Mouse (Mus musculus) lung, postnatal 0 days (tissue): ENCODE data around the gene Grid2ip. TPM values are rescaled to one million over a fixed set of nuclear protein-coding genes. Genes with fewer than 3 reads are reported as not detected.
A peak's percentile ranks its signal among the peaks of the same experiment; 100 is the strongest.

ENCODE experiments used
- ATAC-seq: fragments of 200-750 bp; cut with Nextera tagmentation; 2 replicates; pipeline ENCODE4 v1.8.0; 2017; ENCODE audit warnings: moderate library complexity
- DNase-seq: peaks from one replicate; pipeline ENCODE4 v3.0.0-alpha.2; 2016; ENCODE audit warnings: low spot score
- H3K27ac ChIP-seq: fragments of 300-500 bp; sonication (generic); 2 replicates; pipeline ENCODE4 v1.5.1; 2014; ENCODE audit warnings: antibody characterized with exemption, mild to moderate bottlenecking, low read length, mixed read lengths
- H3K27me3 ChIP-seq: fragments of 300-500 bp; sonication (generic); replicated peaks from 2 replicates; pipeline ENCODE4 v1.6.1; 2014; ENCODE audit warnings: low read length, mixed read lengths; ENCODE audit not compliant: insufficient read depth
- H3K36me3 ChIP-seq: fragments of 300-500 bp; sonication (generic); 2 replicates; pipeline ENCODE4 v1.6.1; 2014; ENCODE audit warnings: low read length, mixed read lengths; ENCODE audit not compliant: insufficient read depth
- H3K4me1 ChIP-seq: fragments of 300-500 bp; sonication (generic); 2 replicates; pipeline ENCODE4 v1.6.1; 2014; ENCODE audit warnings: antibody characterized with exemption, low read depth, low read length, mixed read lengths; ENCODE audit not compliant: insufficient read depth
- H3K4me2 ChIP-seq: fragments of 300-500 bp; sonication (generic); replicated peaks from 2 replicates; pipeline ENCODE4 v1.6.1; 2014; ENCODE audit warnings: low read depth, mild to moderate bottlenecking, low read length, moderate library complexity, mixed read lengths
- H3K4me3 ChIP-seq: fragments of 300-500 bp; sonication (generic); 2 replicates; pipeline ENCODE4 v1.5.1; 2014; ENCODE audit warnings: low read depth, low read length
- H3K9ac ChIP-seq: fragments of 300-500 bp; sonication (generic); replicated peaks from 2 replicates; pipeline ENCODE4 v1.6.1; 2014; ENCODE audit warnings: low read depth, mild to moderate bottlenecking
- H3K9me3 ChIP-seq: fragments of 300-500 bp; sonication (generic); 2 replicates; pipeline ENCODE4 v1.6.1; 2016; ENCODE audit warnings: low read length, mixed read lengths
- CTCF ChIP-seq: IDR thresholded peaks from 2 replicates; pipeline ENCODE4 v1.5.1; 2016; ENCODE audit warnings: antibody characterized with exemption, mild to moderate bottlenecking
- EP300 ChIP-seq: IDR thresholded peaks from 2 replicates; pipeline ENCODE4 v1.6.1; 2016; ENCODE audit warnings: antibody characterized with exemption, mild to moderate bottlenecking, control low read depth
- WGBS: fragments of 180-500 bp; shearing (Covaris S2); extraction: QIAGEN DNeasy Blood & Tissue Kit; methylation state at CpG from one replicate; pipeline ENCODE4 v1.1.7; 2014; 5-methylcytosine and 5-hydroxymethylcytosine counted together
- polyA plus RNA-seq: library from polyadenylated mRNA; unstranded; fragments of >200 nt; fragmentation: Nextera tagmentation; extraction: Ambion mirVana; gene quantifications from 2 replicates; pipeline ENCODE4 v1.2.1, GENCODE M21; 2015

The Grid2ip gene
- polyA plus RNA-seq, 1 experiment from 2014 or later, result not detected

DNA sequence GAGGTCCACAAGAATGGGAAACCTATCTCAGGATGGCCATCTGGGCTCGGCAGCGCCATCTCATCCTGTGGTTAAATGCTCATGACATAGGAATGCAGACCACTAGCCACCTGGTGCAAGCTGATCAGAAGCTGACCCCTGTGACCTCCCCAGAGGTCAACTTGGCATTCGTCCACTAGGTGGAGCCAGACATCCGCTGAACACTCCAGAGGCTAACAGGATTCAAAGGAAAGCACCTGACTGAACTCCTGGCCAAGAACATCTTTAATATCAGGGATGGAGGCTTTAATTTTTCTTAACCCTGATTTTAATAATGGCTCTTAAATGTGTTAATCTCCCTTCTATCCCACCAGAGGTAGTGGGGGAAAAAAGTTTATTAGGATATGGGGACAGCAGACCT lies 77.3 kb downstream of the Grid2ip start:
- H3K4me1 ChIP-seq, result no peaks in the 10 kb centered on the region
- no peak overlapping the region for H3K9ac ChIP-seq
- no peak overlapping the region for H3K4me2 ChIP-seq
- H3K27ac ChIP-seq, result no peak overlapping the region
- DNase-seq (peak; percentile 58), ATAC-seq (no peak; the same call in 1 of the 2 replicates)
- 3% methylated on average over 4 of the region's 4 CpGs for WGBS
- no peaks in the 10 kb centered on the region for H3K36me3 ChIP-seq
- peak; percentile 87 for TF ChIP-seq CTCF
- no peak for TF ChIP-seq EP300
- no peaks in the 10 kb centered on the region for H3K27me3 ChIP-seq
- no peak overlapping the region for H3K4me3 ChIP-seq
- no peaks in the 10 kb centered on the region for H3K9me3 ChIP-seq

DNA sequence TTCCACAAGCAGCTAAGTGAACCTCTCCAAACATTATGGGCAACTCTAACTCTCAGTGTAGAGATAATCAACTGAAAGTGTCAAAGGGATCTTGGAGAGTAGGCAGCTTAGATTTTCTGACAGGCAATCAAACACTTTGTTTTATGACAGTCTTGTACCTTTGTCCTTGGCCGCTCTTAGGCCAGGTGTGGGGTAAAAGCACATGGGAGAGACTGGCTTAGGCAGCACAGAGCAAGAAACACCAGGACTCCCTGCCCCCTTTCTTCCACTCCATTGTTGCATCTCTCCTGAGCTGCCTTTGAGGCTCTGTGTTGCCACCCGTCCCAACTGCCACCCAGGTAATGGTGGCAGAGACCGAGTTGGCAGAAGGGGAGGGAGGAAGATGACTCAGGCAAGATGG lies 84.2 kb downstream of the Grid2ip start:
- no peak overlapping the region for H3K27ac ChIP-seq
- no peaks in the 10 kb centered on the region for H3K27me3 ChIP-seq
- no peak for ATAC-seq
- no peak overlapping the region for H3K9ac ChIP-seq
- H3K4me3 ChIP-seq, result no peak overlapping the region
- no peak overlapping the region for H3K4me2 ChIP-seq
- H3K9me3 ChIP-seq, result no peaks in the 10 kb centered on the region
- DNase-seq, result no peak
- TF ChIP-seq CTCF, result no peak
- TF ChIP-seq EP300, result no peak
- no peaks in the 10 kb centered on the region for H3K36me3 ChIP-seq
- H3K4me1 ChIP-seq, result no peaks in the 10 kb centered on the region
- WGBS, result 71% methylated on average over 3 of the region's 3 CpGs

DNA sequence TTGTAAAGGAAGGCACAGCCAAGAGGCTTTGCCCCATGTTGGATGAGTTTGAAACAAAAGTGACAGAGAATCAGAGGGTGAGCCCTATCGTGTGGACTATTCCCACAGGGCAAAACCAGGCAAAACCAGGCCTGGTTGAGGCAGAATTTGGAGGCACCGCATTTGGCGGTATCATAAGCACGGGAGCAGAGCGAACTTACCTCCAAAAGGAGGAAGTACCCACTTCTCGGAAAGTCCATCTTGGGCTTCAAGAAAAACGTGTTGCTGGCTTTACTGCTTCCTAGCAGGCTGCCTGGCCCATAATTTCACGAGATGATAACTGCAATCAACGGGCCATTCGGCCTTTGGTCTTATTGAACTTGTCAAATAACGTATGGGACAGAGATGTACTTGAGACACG lies 84.6 kb downstream of the Grid2ip start:
- Histone ChIP-seq H3K36me3 (no peaks in the 10 kb centered on the region), H3K9ac (no peak overlapping the region), H3K4me1 (no peaks in the 10 kb centered on the region), H3K27ac (no peak overlapping the region), H3K4me2 (no peak overlapping the region), H3K9me3 (no peaks in the 10 kb centered on the region), H3K27me3 (no peaks in the 10 kb centered on the region), H3K4me3 (no peak overlapping the region)
- 79% methylated on average over 12 of the region's 12 CpGs for WGBS
- no peak for DNase-seq
- no peak for ATAC-seq
- TF ChIP-seq EP300 (no peak), CTCF (no peak)

Other genes with a start within 250 kb of the Grid2ip start
- 23.2 and 26.0 TPM in 2 replicates for gene Rnf216, start 244.3 kb upstream of the Grid2ip start, polyA plus RNA-seq
- gene Olfr718-ps1, start 209.8 kb upstream of the Grid2ip start, polyA plus RNA-seq, result not detected in 2 replicates
- gene Rbak, start 176.6 kb upstream of the Grid2ip start, polyA plus RNA-seq, result 8.0 and 9.1 TPM in 2 replicates
- not detected in 2 replicates for gene Spdye4b, start 176.3 kb upstream of the Grid2ip start, polyA plus RNA-seq
- gene Spdye4a, start 130.4 kb upstream of the Grid2ip start, polyA plus RNA-seq, result not detected in 2 replicates
- gene Zfp12, start 122.2 kb upstream of the Grid2ip start, polyA plus RNA-seq, result 6.7 and 7.5 TPM in 2 replicates
- 1.4 and 1.6 TPM in 2 replicates for gene Zfp316, start 87.3 kb upstream of the Grid2ip start, polyA plus RNA-seq
- 0.08 TPM in 1 of 2 replicates, not detected in the other for gene Zfp853, start 63.7 kb upstream of the Grid2ip start, polyA plus RNA-seq
- 18.2 and 19.5 TPM in 2 replicates for gene E130309D02Rik, start 42.0 kb upstream of the Grid2ip start, polyA plus RNA-seq
- 72.1 and 87.5 TPM in 2 replicates for gene Zdhhc4, start 28.1 kb upstream of the Grid2ip start, polyA plus RNA-seq
- gene Kdelr2, start 46.5 kb downstream of the Grid2ip start, polyA plus RNA-seq, result 233 and 242 TPM in 2 replicates
- 5.9 and 6.0 TPM in 2 replicates for gene Daglb, start 107.2 kb downstream of the Grid2ip start, polyA plus RNA-seq
- 439 and 450 TPM in 2 replicates for gene Rac1, start 170.7 kb downstream of the Grid2ip start, polyA plus RNA-seq